Mouse (Mus musculus) left cerebral cortex, postnatal 14 days (tissue): ENCODE measurements around the gene St6galnac3. TPM values are rescaled to one million over a fixed set of nuclear protein-coding genes. Genes with fewer than 3 reads are reported as not detected.
A peak's percentile ranks its signal among the peaks of the same experiment; 100 is the strongest.

Experiments
- DNase-seq, 2 experiments: peaks; one replicate each; pipeline ENCODE4 v3.0.0; 2021 to 2022; ENCODE audit warnings: low spot score in 2 of 2, mixed read lengths in 1 of 2
- intact Hi-C: fragments of 180-260 bp; cut with DNase I; formaldehyde crosslinking; loops from one replicate; pipeline ENCODE4 v1.15.1; 2025
- total RNA-seq, 2 experiments: library from RNA; stranded (reverse); gene quantifications; 2 replicates each; pipeline ENCODE4 v1.2.3; 2021

Gene St6galnac3
- total RNA-seq, 2 experiments from 2014 or later, result 10.8 to 12.1 TPM

- intact Hi-C loops, result no loop called here
- peak; percentile 40 to 46 for DNase-seq
Measured at GRCm38 (mm10) chr3:153457203-153457602, 267.8 kb downstream of the St6galnac3 start.

DNA sequence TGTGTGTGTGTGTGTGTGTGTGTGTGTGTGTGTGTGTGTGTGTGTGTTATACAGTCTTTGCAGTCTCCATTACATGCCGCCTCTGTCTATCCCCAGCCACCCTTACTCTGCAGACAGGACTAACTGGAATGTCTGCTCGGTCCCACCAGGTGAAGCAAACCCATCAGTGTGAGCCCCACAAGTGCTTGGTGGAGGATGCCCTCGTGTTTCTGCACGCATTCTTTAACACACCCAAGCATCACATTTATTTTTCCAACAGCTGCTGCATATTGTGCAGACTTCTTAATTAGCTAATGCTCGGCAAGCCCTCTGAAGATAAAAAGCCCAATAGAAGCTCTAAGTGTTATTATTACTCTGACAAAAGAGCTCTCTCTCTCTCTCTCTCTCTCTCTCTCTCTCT is 268.7 kb downstream of the St6galnac3 start:
- intact Hi-C loops, result no loop called here
- no peak for DNase-seq

DNA sequence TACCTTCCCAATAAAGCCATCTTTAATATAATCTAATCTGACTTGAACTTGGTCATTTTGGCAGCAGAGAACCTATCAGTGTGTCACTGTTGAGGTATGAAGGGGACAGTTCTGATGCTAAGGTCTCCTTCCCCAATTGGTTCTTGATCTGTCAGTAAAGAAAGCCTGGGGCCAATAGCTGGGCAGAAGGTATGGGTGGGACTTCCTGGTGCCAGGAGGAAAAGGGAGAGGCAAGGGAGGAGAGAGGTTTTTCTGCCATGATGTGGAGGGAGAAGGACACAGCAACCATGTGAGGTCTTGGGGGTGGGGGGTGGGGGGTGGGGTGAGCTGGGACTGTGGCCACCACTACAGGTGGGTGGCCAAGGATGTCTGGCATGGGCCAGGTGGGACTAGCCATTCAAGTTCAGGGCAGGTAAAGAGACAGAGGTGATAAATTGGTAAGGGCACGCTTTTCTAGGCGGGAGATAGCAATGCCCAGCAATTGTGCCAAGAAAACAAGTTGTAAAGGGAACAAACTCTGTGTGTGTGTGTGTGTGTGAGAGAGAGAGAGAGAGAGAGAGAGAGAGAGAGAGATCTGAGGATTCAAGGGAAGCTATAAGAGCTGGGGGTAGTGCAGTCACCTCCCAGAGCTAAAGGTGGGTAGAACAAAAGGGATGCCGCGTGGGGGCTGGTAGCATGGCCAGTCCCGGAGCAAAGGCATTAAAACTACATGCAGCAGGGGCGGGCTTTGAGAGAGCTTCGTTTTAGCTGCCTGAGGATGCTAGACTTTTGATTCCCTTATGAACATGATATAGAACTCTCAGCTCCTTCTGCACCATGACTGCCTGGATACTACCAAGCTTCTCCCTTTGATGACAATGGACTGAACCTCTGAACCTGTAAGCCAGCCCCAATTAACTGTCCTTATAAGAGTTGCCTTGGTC is 271.6 kb downstream of the St6galnac3 start:
- DNase-seq, result no peak
- intact Hi-C loops, result no loop called here

- intact Hi-C loops, result no loop called here
- DNase-seq, result no peak
Measured at GRCm38 (mm10) chr3:153452299-153452996, 272.5 kb downstream of the St6galnac3 start.

GRCm38 (mm10) chr3:153441329-153441728 is 283.6 kb downstream of the St6galnac3 start:
- DNase-seq, result peak; percentile 30 to 34
- intact Hi-C loops, result no loop called here

DNA sequence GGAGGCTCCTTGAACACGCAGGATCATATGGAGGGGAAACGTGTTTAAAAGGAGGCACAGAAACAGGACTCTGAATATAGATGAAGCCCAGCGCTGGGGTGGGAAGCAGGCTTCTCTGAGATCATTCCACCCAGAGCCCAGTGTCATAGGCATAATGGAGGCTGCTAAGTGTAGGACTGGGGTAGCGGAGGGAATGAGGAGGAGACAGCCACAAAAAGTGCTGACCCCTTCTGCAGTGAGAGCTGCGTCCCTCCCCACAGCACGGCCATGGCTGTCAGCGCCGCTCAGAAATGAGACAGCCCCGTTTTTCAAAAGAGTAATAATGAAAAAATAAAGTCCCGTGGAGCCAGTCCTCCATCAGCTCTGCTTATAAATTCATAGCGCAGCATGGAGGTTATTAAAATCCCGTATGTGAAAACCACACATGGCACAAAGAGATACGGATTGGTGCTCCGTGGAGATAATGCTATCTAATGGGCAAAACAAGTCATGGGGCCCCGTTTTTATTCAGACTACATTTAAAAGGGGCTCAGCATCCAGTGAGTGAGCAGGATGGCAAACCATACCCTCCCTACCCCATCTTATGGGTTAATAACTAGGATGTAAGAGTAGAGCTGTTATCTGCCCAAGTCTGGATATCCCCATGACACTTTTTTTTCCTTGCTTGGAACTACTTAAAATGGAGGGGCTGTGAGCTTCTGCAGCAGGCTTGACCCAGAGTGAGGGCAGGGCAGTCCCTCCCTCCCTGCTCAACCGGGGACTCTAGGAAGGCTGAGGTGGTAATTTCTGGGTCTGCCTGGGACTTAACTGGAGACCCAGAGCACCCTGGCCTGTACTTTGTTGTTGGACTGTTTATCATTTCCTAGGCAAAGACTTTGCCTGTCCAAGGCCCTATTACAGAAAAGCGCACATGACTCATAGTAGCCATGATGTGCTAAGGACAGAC is 288.6 kb downstream of the St6galnac3 start:
- DNase-seq, result no peak

GRCm38 (mm10) chr3:153433010-153433409 is 292.0 kb downstream of the St6galnac3 start:
- DNase-seq, result no peak
- intact Hi-C loops, result no loop called here

More for the DNA sequence above, 288.6 kb downstream of the St6galnac3 start:
- intact Hi-C loops, result no loop called here

DNA sequence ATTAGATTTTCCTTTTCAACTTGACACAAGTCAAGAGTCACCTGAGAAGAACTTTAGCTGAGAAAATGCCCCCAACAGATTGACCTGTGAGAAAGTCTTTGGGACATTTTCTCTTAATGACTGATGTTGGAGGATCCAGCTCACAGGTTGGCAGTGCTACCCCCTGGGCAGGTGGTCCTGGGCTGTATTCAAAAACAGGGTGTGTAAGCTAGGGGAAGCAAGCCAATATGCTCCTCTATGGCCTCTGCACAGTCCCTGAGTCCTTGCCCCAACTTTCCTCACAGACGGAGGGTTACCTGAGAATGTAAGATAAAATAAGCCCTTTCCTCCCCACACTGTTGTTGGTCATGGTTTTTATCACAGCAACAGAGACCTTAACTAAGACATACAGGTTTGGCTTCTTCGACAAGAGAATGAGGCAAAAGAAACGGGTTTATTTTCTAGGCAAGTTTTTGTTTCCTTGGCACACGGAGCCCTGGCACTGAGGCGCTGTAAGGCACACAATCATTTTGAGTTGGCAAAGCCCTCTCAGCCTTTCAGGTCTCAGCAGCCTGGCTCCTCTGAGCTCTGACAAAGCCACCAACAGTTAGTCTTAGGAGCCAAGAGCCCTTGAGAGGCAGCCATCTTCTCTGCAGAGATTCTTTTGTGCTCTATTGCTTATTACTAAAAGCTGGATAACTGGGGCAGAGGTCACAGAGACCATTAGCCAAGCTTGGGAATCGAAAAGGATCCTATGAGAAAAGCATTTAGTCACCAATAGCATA is 292.7 kb downstream of the St6galnac3 start:
- DNase-seq, result peak in 1 of 2 experiments; percentile 20
- intact Hi-C loops, result no loop called here

DNA sequence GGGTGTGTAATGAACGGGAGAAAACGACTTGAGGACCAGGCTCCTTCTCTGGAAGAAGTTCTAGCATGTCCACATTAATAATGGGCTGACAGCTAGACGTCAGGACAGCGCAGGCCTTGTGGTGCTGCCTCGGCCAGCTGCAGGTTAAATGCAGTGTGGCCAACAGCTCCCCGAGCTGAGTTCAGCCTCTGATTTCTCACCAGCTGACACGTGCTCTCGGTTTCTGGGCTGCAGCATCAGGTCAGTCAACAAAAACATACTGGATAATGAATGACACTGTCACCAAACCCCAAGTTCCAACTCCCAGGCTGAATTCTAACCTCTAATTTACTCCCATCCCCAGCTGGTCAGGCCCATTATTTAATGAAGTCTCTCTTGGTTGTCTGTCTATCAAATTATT is 295.1 kb downstream of the St6galnac3 start:
- no peak for DNase-seq
- intact Hi-C loops, result no loop called here

DNA sequence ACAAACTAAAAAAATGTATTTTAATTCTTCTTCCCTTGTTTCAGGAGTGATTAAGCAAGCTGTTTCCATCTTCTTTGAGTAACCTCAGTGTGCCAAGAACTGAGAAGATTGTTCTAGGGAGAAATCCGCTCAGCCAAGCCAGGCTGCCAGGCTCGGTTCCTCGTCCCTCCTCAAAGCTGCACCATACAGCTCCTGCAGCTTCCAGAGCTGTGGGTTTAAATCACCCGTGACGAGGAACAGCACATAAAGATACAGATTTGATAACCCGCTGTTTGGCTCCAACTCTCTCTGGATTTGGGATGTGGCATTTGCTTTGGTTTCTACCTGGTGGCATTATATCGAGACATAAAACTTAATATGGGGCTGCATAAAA is 303.1 kb downstream of the St6galnac3 start:
- intact Hi-C loops, result no loop called here
- DNase-seq, result no peak

GRCm38 (mm10) chr3:153421060-153421917 is 303.7 kb downstream of the St6galnac3 start:
- no peak for DNase-seq
- intact Hi-C loops, result no loop called here

DNA sequence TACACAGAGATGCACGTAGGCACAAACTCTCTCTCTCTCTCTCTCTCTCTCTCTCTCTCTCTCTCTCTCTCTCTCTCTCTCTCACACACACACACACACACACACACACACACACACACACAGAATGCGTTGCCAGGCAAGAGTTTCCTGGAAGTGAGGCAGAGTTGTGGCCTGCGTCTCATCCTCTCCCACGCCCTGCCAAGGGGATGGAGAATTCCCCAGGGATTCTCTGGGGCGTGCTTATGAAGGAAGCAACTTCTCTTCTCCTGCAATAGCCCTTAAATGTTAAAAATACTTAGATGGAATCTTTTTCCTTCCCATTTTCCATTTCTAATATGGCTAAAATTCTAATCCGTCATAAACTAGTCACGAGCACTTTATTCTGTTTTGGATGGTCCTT is 305.6 kb downstream of the St6galnac3 start:
- DNase-seq, result peak in 1 of 2 experiments; percentile 49
- intact Hi-C loops, result no loop called here

GRCm38 (mm10) chr3:153417001-153417400 is 308.0 kb downstream of the St6galnac3 start:
- intact Hi-C loops, result no loop called here
- no peak for DNase-seq

GRCm38 (mm10) chr3:153416383-153416782 is 308.6 kb downstream of the St6galnac3 start:
- intact Hi-C loops, result no loop called here
- DNase-seq, result no peak

- intact Hi-C loops, result no loop called here
- DNase-seq, result no peak
Measured at GRCm38 (mm10) chr3:153414132-153414531, 310.8 kb downstream of the St6galnac3 start.

DNA sequence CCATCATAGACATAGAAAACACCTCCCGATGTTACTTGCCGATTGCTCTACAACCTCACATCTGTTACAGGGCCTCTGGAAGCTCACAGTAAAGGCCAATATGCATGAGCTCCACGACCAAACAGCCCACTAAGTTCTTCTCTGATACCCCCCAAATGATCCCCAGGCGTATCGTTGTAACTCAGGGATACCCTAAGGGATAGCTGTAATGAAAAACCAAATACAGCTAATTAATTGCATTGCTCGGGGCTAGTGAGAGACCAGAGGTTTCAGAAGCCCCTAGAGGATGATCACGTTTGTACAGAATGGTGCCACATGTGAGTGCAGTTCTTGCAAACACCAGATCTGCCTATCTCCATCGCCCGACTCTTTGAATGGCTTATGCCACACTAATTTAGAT is 315.7 kb downstream of the St6galnac3 start:
- DNase-seq, result no peak
- intact Hi-C loops, result no loop called here

GRCm38 (mm10) chr3:153408361-153408760 is 316.6 kb downstream of the St6galnac3 start:
- intact Hi-C loops, result no loop called here
- no peak for DNase-seq

- intact Hi-C loops, result no loop called here
- no peak for DNase-seq
Measured at GRCm38 (mm10) chr3:153407698-153408097, 317.3 kb downstream of the St6galnac3 start.
